Mouse (Mus musculus) heart, postnatal 4 days (tissue): ENCODE data around the gene Csnka2ip. TPM values are rescaled to one million over a fixed set of nuclear protein-coding genes. Genes with fewer than 3 reads are reported as not detected.

Source experiments
- DNase-seq: peaks from one replicate; pipeline ENCODE4 v3.0.0; 2021
- total RNA-seq, 2 experiments: library from RNA; stranded (reverse); gene quantifications; 2 replicates each; pipeline ENCODE4 v1.2.3; 2021

The Csnka2ip gene
- total RNA-seq: not detected

- no peak for DNase-seq
Measured at GRCm38 (mm10) chr16:64602308-64602707, at the start of gene Csnka2ip. Csnka2ip (minus strand) TSS chr16:64602408.

GRCm38 (mm10) chr16:64649594-64650290 lies 47.5 kb upstream of the Csnka2ip start:
- DNase-seq: no peak

- DNase-seq: no peak
Measured at GRCm38 (mm10) chr16:64647771-64648170, 45.6 kb upstream of the Csnka2ip start.

- no peak for DNase-seq
Measured at GRCm38 (mm10) chr16:64635110-64635509, 32.9 kb upstream of the Csnka2ip start.

- DNase-seq: no peak
Measured at GRCm38 (mm10) chr16:64620116-64620515, 17.9 kb upstream of the Csnka2ip start.

- no peak for DNase-seq
Measured at GRCm38 (mm10) chr16:64614648-64615047, 12.4 kb upstream of the Csnka2ip start.

GRCm38 (mm10) chr16:64607793-64608192 lies 5.6 kb upstream of the Csnka2ip start:
- DNase-seq: no peak

GRCm38 (mm10) chr16:64586825-64587224 lies 15.4 kb downstream of the Csnka2ip start:
- DNase-seq: no peak

GRCm38 (mm10) chr16:64586262-64586619 lies 16.0 kb downstream of the Csnka2ip start:
- DNase-seq: no peak

- no peak for DNase-seq
Measured at GRCm38 (mm10) chr16:64585599-64586261, 16.5 kb downstream of the Csnka2ip start.

- no peak for DNase-seq
Measured at GRCm38 (mm10) chr16:64584591-64584990, 17.6 kb downstream of the Csnka2ip start.

- DNase-seq: peak; percentile 20
Measured at GRCm38 (mm10) chr16:64583406-64583805, 18.8 kb downstream of the Csnka2ip start.

GRCm38 (mm10) chr16:64569496-64569895 lies 32.7 kb downstream of the Csnka2ip start:
- DNase-seq: no peak

GRCm38 (mm10) chr16:64563081-64563480 lies 39.1 kb downstream of the Csnka2ip start:
- no peak for DNase-seq

- DNase-seq: no peak
Measured at GRCm38 (mm10) chr16:64558518-64558917, 43.7 kb downstream of the Csnka2ip start.

GRCm38 (mm10) chr16:64526883-64527282 lies 75.3 kb downstream of the Csnka2ip start:
- no peak for DNase-seq

GRCm38 (mm10) chr16:64524051-64524645 lies 78.1 kb downstream of the Csnka2ip start:
- no peak for DNase-seq

GRCm38 (mm10) chr16:64513423-64513822 lies 88.8 kb downstream of the Csnka2ip start:
- no peak for DNase-seq

Other genes starting within 250 kb of the Csnka2ip start
- gene 4930453N24Rik, start 168.8 kb upstream of the Csnka2ip start, total RNA-seq: 10 to 100 TPM; 28.4 to 28.6 TPM
- 10 to 100 TPM; 10.6 to 10.8 TPM for gene Zfp654, start 249.2 kb upstream of the Csnka2ip start, total RNA-seq
- 10 to 100 TPM; 61.3 to 63.1 TPM for gene Cggbp1, start 249.6 kb upstream of the Csnka2ip start, total RNA-seq